Mouse (Mus musculus) embryonic facial prominence, embryonic 15.5 days (tissue): ENCODE data around the gene Cdh4. TPM values are rescaled to one million over a fixed set of nuclear protein-coding genes. Genes with fewer than 3 reads are reported as not detected.

ENCODE experiments used
- ATAC-seq: fragments of 200-750 bp; cut with Nextera tagmentation; 2 replicates; pipeline ENCODE4 v1.8.0; 2017; ENCODE audit warnings: low read depth, moderate TSS enrichment; ENCODE audit not compliant: insufficient number of reproducible peaks, low FRiP score, low TSS enrichment
- H3K27ac ChIP-seq: fragments of 300-500 bp; sonication (generic); replicated peaks from 2 replicates; pipeline ENCODE4 v1.5.1; 2015; ENCODE audit warnings: mild to moderate bottlenecking, inconsistent platforms
- H3K27me3 ChIP-seq: fragments of 300-500 bp; sonication (generic); 2 replicates; pipeline ENCODE4 v1.6.1; 2015; ENCODE audit warnings: inconsistent platforms
- H3K36me3 ChIP-seq: fragments of 300-500 bp; sonication (generic); 2 replicates; pipeline ENCODE4 v1.6.1; 2015; ENCODE audit warnings: mild to moderate bottlenecking, inconsistent platforms
- H3K4me1 ChIP-seq: fragments of 300-500 bp; sonication (generic); 2 replicates; pipeline ENCODE4 v1.6.1; 2015; ENCODE audit warnings: inconsistent platforms
- H3K4me2 ChIP-seq: fragments of 300-500 bp; sonication (generic); replicated peaks from 2 replicates; pipeline ENCODE4 v1.6.1; 2015; ENCODE audit warnings: mild to moderate bottlenecking, inconsistent platforms
- H3K4me3 ChIP-seq: fragments of 300-500 bp; sonication (generic); replicated peaks from 2 replicates; pipeline ENCODE4 v1.5.1; 2015; ENCODE audit warnings: mild to moderate bottlenecking, inconsistent platforms
- H3K9ac ChIP-seq: fragments of 300-500 bp; sonication (generic); 2 replicates; pipeline ENCODE4 v1.6.1; 2015; ENCODE audit warnings: inconsistent platforms
- H3K9me3 ChIP-seq: fragments of 300-500 bp; sonication (generic); replicated peaks from 2 replicates; pipeline ENCODE4 v1.6.1; 2016; ENCODE audit warnings: inconsistent platforms
- WGBS: fragments of 180-500 bp; shearing (Covaris S2); methylation state at CpG from one replicate; pipeline ENCODE4 v1.1.7; 2015; 5-methylcytosine and 5-hydroxymethylcytosine counted together
- polyA plus RNA-seq: library from polyadenylated mRNA; unstranded; fragments of >200 nt; fragmentation: Nextera tagmentation; extraction: Ambion mirVana; gene quantifications from 2 replicates; pipeline ENCODE4 v1.2.1, GENCODE M21; 2015

Cdh4 gene
- polyA plus RNA-seq, 1 experiment from 2014 or later: 10.8 TPM

DNA sequence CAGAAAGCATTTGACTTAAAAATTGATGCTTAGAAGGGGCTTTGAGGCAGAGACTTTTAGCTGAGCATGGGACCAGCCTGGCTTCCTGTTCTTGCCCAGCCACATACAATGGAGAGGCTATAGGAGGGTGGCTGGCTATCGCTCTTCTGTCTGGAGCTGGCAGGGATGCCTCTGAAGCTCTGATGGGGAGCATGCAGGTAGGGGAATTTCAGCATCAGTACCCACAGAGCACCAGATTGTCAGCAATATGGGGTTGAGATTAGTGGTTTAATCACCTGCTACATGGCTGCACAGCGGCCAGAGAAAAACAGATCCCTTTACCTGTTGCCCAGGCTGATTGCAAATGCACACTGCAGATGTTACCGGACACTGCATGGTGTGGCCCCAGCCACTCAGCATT, 264.4 kb downstream of the Cdh4 start:
- 88% methylated on average over 3 of the region's 3 CpGs for WGBS
- 0 out of 2 replicates have a peak, but pooled peaks cover 14% of the 10 kb centered on the region for H3K27me3 ChIP-seq
- H3K9ac ChIP-seq: no peak overlapping the region

DNA sequence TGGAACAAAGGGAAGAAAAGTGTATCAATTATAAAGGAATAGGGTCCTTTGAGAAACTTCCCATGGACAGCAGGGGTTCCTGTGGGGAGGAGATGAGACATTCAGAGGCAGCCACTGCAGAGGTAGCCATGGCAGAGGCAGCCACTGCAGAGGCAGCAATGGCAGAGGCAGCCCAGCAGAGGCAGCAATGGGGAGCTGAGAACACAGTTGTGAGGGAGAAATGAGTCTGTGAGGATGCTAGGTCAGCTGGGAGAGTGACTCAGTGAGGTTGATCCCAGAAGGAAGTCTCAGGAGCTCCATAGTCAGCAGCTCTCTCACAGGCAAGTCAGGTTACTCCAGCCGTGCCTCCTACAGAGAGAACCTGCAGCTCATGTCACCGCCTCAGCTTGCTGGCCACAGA, 266.9 kb downstream of the Cdh4 start:
- H3K4me3 ChIP-seq: no peak overlapping the region
- no peak overlapping the region for H3K4me2 ChIP-seq
- H3K27ac ChIP-seq: no peak overlapping the region
- H3K9ac ChIP-seq: no peak overlapping the region
- H3K4me1 ChIP-seq: no peaks in the 10 kb centered on the region
- WGBS: 78% methylated on average over 2 of the region's 2 CpGs
- H3K36me3 ChIP-seq: no peaks in the 10 kb centered on the region
- 0 out of 2 replicates have a peak, but pooled peaks cover 18% of the 10 kb centered on the region for H3K27me3 ChIP-seq
- H3K9me3 ChIP-seq: no peaks in the 10 kb centered on the region
- ATAC-seq: no peak

More for the DNA sequence above, 264.4 kb downstream of the Cdh4 start:
- Histone ChIP-seq H3K4me1 (no peaks in the 10 kb centered on the region), H3K4me2 (no peak overlapping the region), H3K9me3 (no peaks in the 10 kb centered on the region), H3K27ac (no peak overlapping the region), H3K4me3 (no peak overlapping the region), H3K36me3 (no peaks in the 10 kb centered on the region)
- ATAC-seq: no peak

DNA sequence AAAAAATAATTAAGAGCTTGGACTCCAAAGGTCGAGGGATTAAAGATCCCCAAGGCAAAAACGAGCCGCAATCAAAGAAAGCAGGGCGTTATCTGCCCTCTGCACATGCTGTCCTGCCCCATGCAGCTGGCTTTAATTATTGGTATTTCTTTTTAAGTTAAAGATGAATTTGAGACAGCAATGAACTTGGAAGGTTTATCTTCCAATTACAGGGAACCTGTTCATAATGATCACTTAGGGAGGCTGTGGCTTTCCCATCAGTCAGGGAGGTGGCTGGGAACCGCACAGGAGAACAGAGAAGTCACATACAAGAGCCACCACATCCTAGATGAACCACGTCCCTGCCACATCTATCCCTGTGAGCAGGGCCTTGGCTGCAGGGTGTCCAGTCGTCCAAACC, 270.5 kb downstream of the Cdh4 start:
- H3K36me3 ChIP-seq: no peaks in the 10 kb centered on the region
- H3K27ac ChIP-seq: no peak overlapping the region
- no peak overlapping the region for H3K4me2 ChIP-seq
- 0 out of 2 replicates have a peak, but pooled peaks cover 14% of the 10 kb centered on the region for H3K27me3 ChIP-seq
- H3K9ac ChIP-seq: no peak overlapping the region
- no peak overlapping the region for H3K4me3 ChIP-seq
- H3K4me1 ChIP-seq: no peaks in the 10 kb centered on the region
- no peaks in the 10 kb centered on the region for H3K9me3 ChIP-seq
- WGBS: 33% methylated on average over 7 of the region's 7 CpGs
- no peak for ATAC-seq

DNA sequence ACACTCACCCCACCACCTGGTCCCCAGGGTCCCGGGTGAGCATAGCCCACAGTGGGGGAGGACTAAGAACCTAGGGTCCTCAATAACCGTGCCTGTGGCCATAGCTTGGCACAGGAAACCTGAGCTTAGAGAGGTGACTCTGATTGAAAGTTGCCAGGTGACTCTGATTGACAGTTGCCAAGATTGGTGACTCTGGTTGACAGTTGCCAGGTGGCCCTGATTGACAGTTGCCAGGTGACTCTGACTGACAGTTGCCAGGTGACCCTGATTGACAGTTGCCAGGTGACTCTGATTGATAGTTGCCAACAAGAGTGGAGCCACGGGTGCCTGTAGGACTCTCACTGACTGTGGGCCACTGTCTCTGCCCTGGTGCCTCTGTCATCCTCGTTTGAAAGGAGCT, 271.1 kb downstream of the Cdh4 start:
- WGBS: 55% methylated on average over 4 of the region's 4 CpGs
- H3K9ac ChIP-seq: no peak overlapping the region
- 0 out of 2 replicates have a peak, but pooled peaks cover 14% of the 10 kb centered on the region for H3K27me3 ChIP-seq
- no peaks in the 10 kb centered on the region for H3K4me1 ChIP-seq
- no peaks in the 10 kb centered on the region for H3K9me3 ChIP-seq
- H3K4me2 ChIP-seq: no peak overlapping the region
- no peak overlapping the region for H3K27ac ChIP-seq
- ATAC-seq: no peak
- H3K4me3 ChIP-seq: no peak overlapping the region
- no peaks in the 10 kb centered on the region for H3K36me3 ChIP-seq

DNA sequence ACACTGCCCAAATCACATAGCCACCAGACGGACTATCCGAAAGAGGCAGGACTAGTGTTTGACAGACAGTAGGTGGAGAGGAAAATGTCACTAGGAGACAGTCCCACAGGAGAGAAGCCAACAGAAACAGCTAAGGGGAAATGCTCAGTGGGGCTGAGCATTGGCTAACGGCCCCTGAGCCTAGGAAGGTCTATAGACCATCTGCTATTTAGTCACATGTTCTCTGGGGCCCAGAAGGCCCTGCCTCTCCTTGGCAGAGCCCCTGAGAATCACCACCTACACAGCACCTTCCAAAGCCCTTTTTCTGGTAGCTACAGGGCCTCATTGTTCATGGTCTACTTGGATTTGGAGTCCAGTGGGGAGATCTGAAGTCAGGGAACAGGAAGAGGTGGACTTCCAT, 271.9 kb downstream of the Cdh4 start:
- Histone ChIP-seq H3K4me2 (no peak overlapping the region), H3K4me1 (no peaks in the 10 kb centered on the region), H3K36me3 (no peaks in the 10 kb centered on the region), H3K9me3 (no peaks in the 10 kb centered on the region), H3K27me3 (0 out of 2 replicates have a peak, but pooled peaks cover 14% of the 10 kb centered on the region), H3K27ac (no peak overlapping the region), H3K9ac (no peak overlapping the region), H3K4me3 (no peak overlapping the region)
- no peak for ATAC-seq
- 72% methylated on average over 3 of the region's 3 CpGs for WGBS

DNA sequence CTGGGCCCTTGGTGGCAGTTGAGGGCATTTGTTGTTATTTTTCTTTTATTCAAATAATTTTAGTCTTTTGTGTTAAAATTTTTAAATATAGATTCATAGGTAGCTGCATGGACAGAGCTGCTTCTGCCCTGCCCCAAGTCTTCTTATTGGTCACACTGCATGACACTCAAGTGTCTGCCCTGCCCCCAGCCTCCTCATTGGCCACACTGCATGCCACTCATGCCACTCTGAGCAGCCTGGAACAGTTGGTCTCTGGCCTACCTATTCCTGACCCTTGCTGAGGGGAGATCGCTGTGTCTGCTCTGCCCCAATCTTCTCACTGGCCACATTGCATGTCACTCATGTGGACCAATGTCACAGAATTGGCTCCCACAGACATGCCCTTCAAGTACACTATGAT, 273.1 kb downstream of the Cdh4 start:
- WGBS: 97% methylated on average over 1 of the region's 1 CpGs
- no peak overlapping the region for H3K4me3 ChIP-seq
- H3K9ac ChIP-seq: no peak overlapping the region
- H3K4me1 ChIP-seq: no peaks in the 10 kb centered on the region
- H3K9me3 ChIP-seq: no peaks in the 10 kb centered on the region
- peaks cover 14% of the 10 kb centered on the region; the same call in 1 of the 2 replicates for H3K27me3 ChIP-seq
- no peak overlapping the region for H3K27ac ChIP-seq
- no peak for ATAC-seq
- H3K4me2 ChIP-seq: no peak overlapping the region
- H3K36me3 ChIP-seq: no peaks in the 10 kb centered on the region

DNA sequence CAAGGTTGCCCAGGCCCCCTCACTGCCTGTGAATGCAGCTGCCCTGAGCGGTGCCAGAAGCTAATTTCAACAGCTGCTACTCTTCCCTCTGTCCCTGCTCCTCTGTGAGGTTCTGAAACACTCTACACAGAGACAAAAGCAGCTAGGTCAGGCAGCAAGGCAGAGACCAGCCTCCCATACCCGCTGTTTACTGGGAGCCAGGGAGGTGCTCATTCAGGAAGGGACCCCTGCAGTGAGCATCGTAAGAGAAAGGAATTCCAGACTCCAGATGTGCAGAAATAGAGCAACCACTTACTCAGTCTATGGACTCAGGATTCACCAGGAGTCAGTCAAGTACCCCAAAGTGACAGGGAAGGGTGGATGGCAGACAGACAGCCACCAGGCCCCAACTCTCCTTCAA, 278.1 kb downstream of the Cdh4 start:
- WGBS: 27% methylated on average over 3 of the region's 3 CpGs
- no peak overlapping the region for H3K9ac ChIP-seq
- H3K4me1 ChIP-seq: no peaks in the 10 kb centered on the region
- no peaks in the 10 kb centered on the region for H3K36me3 ChIP-seq
- no peak overlapping the region for H3K4me3 ChIP-seq
- no peak overlapping the region for H3K4me2 ChIP-seq
- H3K27me3 ChIP-seq: peaks cover 5% of the 10 kb centered on the region; the same call in 1 of the 2 replicates
- no peak overlapping the region for H3K27ac ChIP-seq
- H3K9me3 ChIP-seq: no peaks in the 10 kb centered on the region
- no peak for ATAC-seq

DNA sequence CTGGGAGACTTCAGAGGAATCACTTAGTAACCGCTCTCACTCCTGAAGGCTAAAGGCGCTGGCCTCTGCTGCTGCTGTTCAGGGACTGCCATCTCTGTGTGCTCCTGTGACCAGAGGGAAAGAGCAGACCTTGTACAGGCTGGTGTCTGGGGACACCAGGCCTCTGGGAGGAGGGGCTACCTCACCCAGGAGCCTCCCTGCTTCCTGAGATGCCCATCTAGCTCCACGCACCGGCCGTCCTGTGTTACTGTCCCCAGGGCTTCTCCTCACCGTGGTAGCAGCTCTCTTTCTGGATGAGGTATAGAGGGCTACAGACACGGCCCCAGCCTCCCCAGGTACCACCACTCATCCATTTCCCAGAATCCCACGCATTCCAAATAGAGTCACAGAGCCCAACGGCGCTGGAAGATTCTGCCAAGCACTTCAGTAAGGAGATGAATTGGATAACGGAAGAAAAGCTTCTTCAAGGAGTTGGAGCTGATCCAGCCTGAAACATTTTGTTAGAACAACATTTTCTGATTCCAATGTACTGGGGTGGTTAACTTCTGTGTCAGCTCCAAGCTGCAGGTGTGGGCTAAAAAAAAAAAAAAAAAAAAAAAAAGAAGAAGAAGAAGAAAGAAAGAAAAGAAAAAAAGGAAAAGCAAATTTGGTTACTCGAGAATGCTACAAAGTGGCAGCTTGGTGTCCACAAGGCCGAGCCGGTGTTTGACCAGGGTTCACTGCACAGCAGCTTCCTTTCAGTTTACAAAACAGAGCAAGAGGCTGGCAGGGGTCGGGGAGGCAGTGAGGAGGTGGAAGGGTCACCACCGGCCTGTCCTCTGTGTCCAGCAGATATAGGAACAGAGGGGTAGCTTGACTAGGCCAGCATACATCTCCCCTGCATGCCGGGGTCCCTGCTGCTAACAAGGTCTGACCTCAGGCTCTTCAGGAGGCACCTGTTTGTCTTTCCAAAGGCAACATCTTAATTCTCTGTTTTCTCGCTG, 279.6 kb downstream of the Cdh4 start:
- H3K36me3 ChIP-seq: no peaks in the 10 kb centered on the region
- H3K27ac ChIP-seq: no peak overlapping the region
- no peaks in the 10 kb centered on the region for H3K9me3 ChIP-seq
- ATAC-seq: no peak
- no peak overlapping the region for H3K9ac ChIP-seq
- 50% methylated on average over 18 of the region's 18 CpGs for WGBS
- no peak overlapping the region for H3K4me3 ChIP-seq
- H3K27me3 ChIP-seq: peaks cover 5% of the 10 kb centered on the region; the same call in 1 of the 2 replicates
- no peaks in the 10 kb centered on the region for H3K4me1 ChIP-seq
- H3K4me2 ChIP-seq: no peak overlapping the region

DNA sequence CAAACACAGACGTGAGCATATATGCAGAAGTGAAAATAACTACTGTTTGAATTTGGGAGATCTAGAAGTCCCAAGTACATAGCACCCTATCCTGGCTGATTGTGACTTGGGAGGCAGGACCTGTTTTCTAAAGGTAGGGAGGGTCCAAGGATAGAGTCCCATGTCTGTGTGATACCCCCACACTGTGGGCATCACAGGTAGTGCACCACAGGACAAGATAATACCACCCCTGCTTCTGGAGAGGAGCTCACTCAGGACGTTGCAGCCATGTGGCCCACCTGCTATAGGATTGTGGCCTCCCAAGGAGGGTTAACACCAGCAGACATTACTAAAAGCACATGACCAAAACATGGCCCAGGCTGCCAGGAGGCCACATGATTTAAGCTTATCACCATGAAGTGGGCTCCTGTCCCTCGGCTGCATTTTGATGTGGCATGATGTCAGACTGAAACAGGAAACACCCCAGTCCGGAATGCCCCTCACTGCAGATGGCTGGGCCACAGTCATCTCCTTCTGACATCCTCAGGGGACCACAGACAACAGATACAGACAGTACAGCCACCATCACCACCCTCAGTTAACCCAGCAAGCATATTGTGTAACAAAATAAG, 280.6 kb downstream of the Cdh4 start:
- no peaks in the 10 kb centered on the region for H3K36me3 ChIP-seq
- peaks cover 5% of the 10 kb centered on the region; the same call in 1 of the 2 replicates for H3K27me3 ChIP-seq
- no peak overlapping the region for H3K4me3 ChIP-seq
- no peaks in the 10 kb centered on the region for H3K4me1 ChIP-seq
- no peak overlapping the region for H3K9ac ChIP-seq
- 55% methylated on average over 4 of the region's 4 CpGs for WGBS
- ATAC-seq: no peak
- H3K27ac ChIP-seq: no peak overlapping the region
- no peak overlapping the region for H3K4me2 ChIP-seq
- H3K9me3 ChIP-seq: no peaks in the 10 kb centered on the region

DNA sequence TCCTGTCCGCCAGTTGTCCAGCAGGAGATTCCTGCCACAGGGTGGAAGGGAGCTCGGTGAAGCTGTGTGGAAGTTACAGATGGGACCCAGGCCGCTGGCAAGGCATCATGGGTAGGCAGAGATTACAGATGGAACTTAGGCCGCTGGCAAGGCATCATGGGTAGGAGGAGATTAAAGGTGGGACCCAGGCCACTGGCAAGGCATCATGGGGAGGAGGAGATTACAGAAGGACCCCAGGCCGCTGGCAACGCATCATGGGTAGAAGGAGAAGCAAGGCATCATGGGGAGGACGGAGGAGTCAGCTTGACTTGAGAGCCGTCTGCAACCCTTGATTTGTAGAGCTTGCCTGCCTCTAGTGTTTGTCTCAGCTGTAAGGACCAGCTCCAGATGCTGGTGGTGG, 281.2 kb downstream of the Cdh4 start:
- Histone ChIP-seq H3K4me1 (no peaks in the 10 kb centered on the region), H3K9me3 (no peaks in the 10 kb centered on the region), H3K4me2 (no peak overlapping the region), H3K36me3 (no peaks in the 10 kb centered on the region), H3K4me3 (no peak overlapping the region), H3K27ac (no peak overlapping the region), H3K27me3 (peaks cover 5% of the 10 kb centered on the region; the same call in 1 of the 2 replicates), H3K9ac (no peak overlapping the region)
- ATAC-seq: no peak
- WGBS: 92% methylated on average over 8 of the region's 8 CpGs

DNA sequence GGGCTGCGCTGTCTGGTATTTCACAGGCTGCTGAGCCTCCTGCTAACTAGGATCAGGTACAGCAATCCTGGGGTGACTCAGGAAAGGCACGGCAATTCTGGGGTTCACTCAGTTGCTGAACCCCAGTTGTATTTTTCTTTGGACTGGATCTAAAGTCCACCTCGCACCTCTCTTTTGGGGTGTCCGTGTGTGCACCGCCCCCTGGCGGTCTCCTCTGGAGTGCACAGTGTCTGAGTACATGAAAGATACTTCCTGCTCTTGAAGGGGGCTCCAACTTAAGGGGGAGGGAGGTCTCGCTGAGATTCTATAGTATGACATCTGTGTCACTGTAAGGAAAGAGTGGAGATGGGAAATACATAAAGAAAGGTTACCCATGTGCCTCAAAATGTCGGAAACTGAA, 286.8 kb downstream of the Cdh4 start:
- H3K4me3 ChIP-seq: no peak overlapping the region
- no peak overlapping the region for H3K4me2 ChIP-seq
- no peaks in the 10 kb centered on the region for H3K4me1 ChIP-seq
- H3K27me3 ChIP-seq: 0 out of 2 replicates have a peak, but pooled peaks cover 4% of the 10 kb centered on the region
- WGBS: 52% methylated on average over 8 of the region's 8 CpGs
- no peak overlapping the region for H3K27ac ChIP-seq
- no peak overlapping the region for H3K9ac ChIP-seq
- H3K36me3 ChIP-seq: no peaks in the 10 kb centered on the region
- no peaks in the 10 kb centered on the region for H3K9me3 ChIP-seq
- no peak for ATAC-seq
